ENCODE assay signal across 13 mouse cellular contexts in genomic region chr17:83081729-83082128, GRCm38 (mm10).
A peak's percentile ranks its signal among the peaks of the same experiment; 100 is the strongest.
DNase-seq lines count a peak whose midpoint lies in the region; ATAC-seq and TF ChIP-seq lines count a peak whose summit lies in the region.
"Had no signal": no experiment of that assay in that cellular context is flagged by ENCODE, and none has a peak within 500 bp of the region (broad histone marks: within the 10 kb centered on the region; RNA-seq: fewer than 3 reads in every experiment).

No protein-coding gene starts in this region.

- H3K9ac ChIP-seq in lung, embryonic 14.5 days, result no peak overlapping the region
- H3K9ac ChIP-seq in intestine, embryonic 14.5 days (ENCODE audit: low read length), result no peak overlapping the region
- H3K9ac ChIP-seq in kidney, embryonic 15.5 days, result no peak overlapping the region
- H3K9ac ChIP-seq in stomach, embryonic 15.5 days, result no peak overlapping the region

- DNase-seq in lung, embryonic 14.5 days, result peak; percentile 58
- no peak for DNase-seq in lung, postnatal 14 days
- DNase-seq in intestine, embryonic 14.5 days (ENCODE audit: low spot score), result no peak
- DNase-seq in adrenal gland, postnatal 14 days, result no peak
- no peak for DNase-seq in left cerebral cortex, postnatal 25 days (ENCODE audit: low spot score in 2 of 2)
- DNase-seq: adrenal gland, adult 8-10 months; cerebellum, adult 11 months had no signal

- H3K4me1 ChIP-seq in lung, embryonic 14.5 days (ENCODE audit: insufficient read depth), result peaks cover 24% of the 10 kb centered on the region
- H3K4me1 ChIP-seq in intestine, embryonic 14.5 days (replicated peaks; ENCODE audit: control insufficient read depth, insufficient read depth, low read length), result peaks cover 36% of the 10 kb centered on the region
- peaks cover 45% of the 10 kb centered on the region for H3K4me1 ChIP-seq in kidney, embryonic 15.5 days
- H3K4me1 ChIP-seq in stomach, embryonic 15.5 days, result peaks cover 34% of the 10 kb centered on the region

- no peak overlapping the region for H3K4me2 ChIP-seq in lung, embryonic 14.5 days
- H3K4me2 ChIP-seq in intestine, embryonic 14.5 days (ENCODE audit: low read length), result no peak overlapping the region; the same call in 1 of the 2 replicates
- H3K4me2 ChIP-seq in kidney, embryonic 15.5 days, result no peak overlapping the region
- no peak overlapping the region for H3K4me2 ChIP-seq in stomach, embryonic 15.5 days
- H3K4me2 ChIP-seq: midbrain, embryonic 11.5 days had no signal

- ATAC-seq in lung, embryonic 14.5 days (ENCODE audit: insufficient read depth), result no peak
- ATAC-seq in intestine, embryonic 14.5 days (replicated peaks; ENCODE audit: low FRiP score, low TSS enrichment, low read depth), result no peak
- 0 out of 2 replicates have a peak, but pooled peaks have one; percentile 13 for ATAC-seq in kidney, embryonic 15.5 days (replicated peaks; ENCODE audit: low FRiP score)
- ATAC-seq in stomach, embryonic 15.5 days (ENCODE audit: insufficient read depth, low FRiP score, low read depth), result no peak; the same call in 1 of the 2 replicates
- ATAC-seq: Patski had no signal

- 22% methylated on average over 8 of the region's 8 CpGs for WGBS in lung, embryonic 14.5 days
- WGBS in intestine, embryonic 14.5 days, result 34% methylated on average over 8 of the region's 8 CpGs
- WGBS in kidney, embryonic 15.5 days, result 30% methylated on average over 8 of the region's 8 CpGs
- 28% methylated on average over 8 of the region's 8 CpGs for WGBS in stomach, embryonic 15.5 days

- H3K27ac ChIP-seq in lung, embryonic 14.5 days (ENCODE audit: low read depth), result peak overlapping the region; percentile 69; the same call in 1 of the 2 replicates
- H3K27ac ChIP-seq in intestine, embryonic 14.5 days (ENCODE audit: low read depth), result peak overlapping the region; percentile 73
- peak overlapping the region; percentile 86 for H3K27ac ChIP-seq in kidney, embryonic 15.5 days
- peak overlapping the region; percentile 71 for H3K27ac ChIP-seq in stomach, embryonic 15.5 days

- H3K27me3 ChIP-seq in lung, embryonic 14.5 days (ENCODE audit: insufficient read depth, low read length), result no peaks in the 10 kb centered on the region
- H3K27me3 ChIP-seq in intestine, embryonic 14.5 days (replicated peaks; ENCODE audit: control insufficient read depth, insufficient read depth, low read length), result no peaks in the 10 kb centered on the region
- no peaks in the 10 kb centered on the region for H3K27me3 ChIP-seq in kidney, embryonic 15.5 days
- no peaks in the 10 kb centered on the region for H3K27me3 ChIP-seq in stomach, embryonic 15.5 days (replicated peaks)
- H3K27me3 ChIP-seq: CH12.LX, Patski had no signal

- H3K9me3 ChIP-seq in lung, embryonic 14.5 days (ENCODE audit: low read depth, low read length), result no peaks in the 10 kb centered on the region
- peaks cover 7% of the 10 kb centered on the region; the same call in 1 of the 2 replicates for H3K9me3 ChIP-seq in intestine, embryonic 14.5 days (ENCODE audit: control insufficient read depth, low read length)
- no peaks in the 10 kb centered on the region; the same call in 1 of the 2 replicates for H3K9me3 ChIP-seq in kidney, embryonic 15.5 days (replicated peaks)
- H3K9me3 ChIP-seq in stomach, embryonic 15.5 days, result no peaks in the 10 kb centered on the region

- no peak overlapping the region for H3K4me3 ChIP-seq in lung, embryonic 14.5 days (ENCODE audit: low read depth, low read length)
- no peak overlapping the region for H3K4me3 ChIP-seq in intestine, embryonic 14.5 days (ENCODE audit: low read depth, low read length)
- no peak overlapping the region for H3K4me3 ChIP-seq in kidney, embryonic 15.5 days (replicated peaks)
- H3K4me3 ChIP-seq in stomach, embryonic 15.5 days (replicated peaks), result no peak overlapping the region
- H3K4me3 ChIP-seq: erythroblast, embryonic 14.5 days had no signal

- intact Hi-C loops in left cerebral cortex, postnatal 25 days (cut with DNase I), result no loop called here

- no peaks in the 10 kb centered on the region for H3K36me3 ChIP-seq in lung, embryonic 14.5 days (ENCODE audit: insufficient read depth)
- H3K36me3 ChIP-seq in intestine, embryonic 14.5 days (ENCODE audit: control insufficient read depth, insufficient read depth, low read length), result no peaks in the 10 kb centered on the region
- H3K36me3 ChIP-seq in kidney, embryonic 15.5 days, result no peaks in the 10 kb centered on the region
- H3K36me3 ChIP-seq in stomach, embryonic 15.5 days, result no peaks in the 10 kb centered on the region

- TF ChIP-seq CTCF in lung, embryonic 14.5 days (IDR thresholded peaks at IDR 0.05; ENCODE audit: low read depth), result no peak
